Mouse (Mus musculus) neural tube, embryonic 10.5 days (tissue): ENCODE measurements around the gene Cyfip2.

Source experiments
- DNase-seq: peaks from one replicate; pipeline ENCODE4 v3.0.0-alpha.2; 2017; ENCODE audit warnings: low spot score; ENCODE audit errors: extremely low spot score

Gene Cyfip2

GRCm38 (mm10) chr11:46236976-46237375, 75.7 kb downstream of the Cyfip2 start:
- peak; percentile 63 for DNase-seq

GRCm38 (mm10) chr11:46235334-46235733, 77.3 kb downstream of the Cyfip2 start, which contains the start of gene Fndc9:
Gene Fndc9, plus strand, starts transcription at chr11:46235531.
- DNase-seq = no peak

GRCm38 (mm10) chr11:46233966-46234365, 78.7 kb downstream of the Cyfip2 start:
- DNase-seq = no peak

- no peak for DNase-seq
Measured at GRCm38 (mm10) chr11:46232803-46233202, 79.9 kb downstream of the Cyfip2 start.

GRCm38 (mm10) chr11:46230184-46230583, 82.5 kb downstream of the Cyfip2 start:
- no peak for DNase-seq

GRCm38 (mm10) chr11:46225345-46225744, 87.3 kb downstream of the Cyfip2 start:
- DNase-seq = no peak

GRCm38 (mm10) chr11:46223575-46223974, 89.1 kb downstream of the Cyfip2 start:
- no peak for DNase-seq

- DNase-seq = no peak
Measured at GRCm38 (mm10) chr11:46220211-46220610, 92.4 kb downstream of the Cyfip2 start.

GRCm38 (mm10) chr11:46219380-46219779, 93.3 kb downstream of the Cyfip2 start:
- no peak for DNase-seq

- no peak for DNase-seq
Measured at GRCm38 (mm10) chr11:46218584-46218983, 94.1 kb downstream of the Cyfip2 start.

- DNase-seq = no peak
Measured at GRCm38 (mm10) chr11:46217686-46218085, 95.0 kb downstream of the Cyfip2 start.

GRCm38 (mm10) chr11:46216669-46217068, 96.0 kb downstream of the Cyfip2 start:
- peak; percentile 48 for DNase-seq

- peak; percentile 67 for DNase-seq
Measured at GRCm38 (mm10) chr11:46215354-46215753, 97.3 kb downstream of the Cyfip2 start.

GRCm38 (mm10) chr11:46214368-46215230, 98.1 kb downstream of the Cyfip2 start:
- peak; percentile 29 for DNase-seq

GRCm38 (mm10) chr11:46213844-46214243, 98.8 kb downstream of the Cyfip2 start:
- peak; percentile 48 for DNase-seq

- no peak for DNase-seq
Measured at GRCm38 (mm10) chr11:46211858-46212257, 100.8 kb downstream of the Cyfip2 start.

GRCm38 (mm10) chr11:46209884-46210283, 102.8 kb downstream of the Cyfip2 start:
- DNase-seq = no peak

- DNase-seq = no peak
Measured at GRCm38 (mm10) chr11:46205639-46206409, 106.8 kb downstream of the Cyfip2 start.

- DNase-seq = no peak
Measured at GRCm38 (mm10) chr11:46204841-46205240, 107.8 kb downstream of the Cyfip2 start.

GRCm38 (mm10) chr11:46202547-46202887, 110.1 kb downstream of the Cyfip2 start:
- DNase-seq = no peak

- DNase-seq = peak; percentile 27
Measured at GRCm38 (mm10) chr11:46201636-46202546, 110.8 kb downstream of the Cyfip2 start.
